Comparison of ENCODE assay signal across 11 mouse cellular contexts in genomic region chr13:104519981-104520380, GRCm38 (mm10).
"Had no signal": no experiment of that assay in that cellular context is flagged by ENCODE, and none has a peak within 500 bp of the region (broad histone marks: within the 10 kb centered on the region; RNA-seq: fewer than 3 reads in every experiment).

No protein-coding gene starts in this region.

- H3K36me3 ChIP-seq: liver, embryonic 13.5 days; midbrain, embryonic 13.5 days had no signal

- H3K4me1 ChIP-seq: liver, embryonic 13.5 days had no signal

- H3K4me2 ChIP-seq: liver, embryonic 13.5 days had no signal

- H3K27ac ChIP-seq: liver, embryonic 13.5 days had no signal

- H3K27me3 ChIP-seq: liver, embryonic 13.5 days; midbrain, embryonic 13.5 days had no signal

- H3K4me3 ChIP-seq: liver, embryonic 13.5 days; midbrain, embryonic 13.5 days; myocyte had no signal

- H3K9ac ChIP-seq: liver, embryonic 13.5 days; midbrain, embryonic 13.5 days had no signal

- ATAC-seq: midbrain, embryonic 13.5 days had no signal

- H3K9me3 ChIP-seq: liver, embryonic 13.5 days; midbrain, embryonic 13.5 days had no signal

- DNase-seq: kidney, postnatal 14 days; kidney, postnatal 4 days; liver, embryonic 13.5 days; lung, adult 2 months; lung, postnatal 14 days; lung, postnatal 4 days; thymus, adult 2 months; thymus, postnatal 14 days; thymus, postnatal 4 days had no signal
